Mouse (Mus musculus) c-Kit-negative CD71-positive TER-119-positive erythroid progenitor cells, embryonic 14.5 days (primary cell): ENCODE measurements around the gene Arhgef40.

Experiments used
- DNase-seq: peaks from one replicate; pipeline ENCODE4 v3.0.0-alpha.2; 2013; ENCODE audit warnings: low read depth, low spot score

The Arhgef40 gene

DNA sequence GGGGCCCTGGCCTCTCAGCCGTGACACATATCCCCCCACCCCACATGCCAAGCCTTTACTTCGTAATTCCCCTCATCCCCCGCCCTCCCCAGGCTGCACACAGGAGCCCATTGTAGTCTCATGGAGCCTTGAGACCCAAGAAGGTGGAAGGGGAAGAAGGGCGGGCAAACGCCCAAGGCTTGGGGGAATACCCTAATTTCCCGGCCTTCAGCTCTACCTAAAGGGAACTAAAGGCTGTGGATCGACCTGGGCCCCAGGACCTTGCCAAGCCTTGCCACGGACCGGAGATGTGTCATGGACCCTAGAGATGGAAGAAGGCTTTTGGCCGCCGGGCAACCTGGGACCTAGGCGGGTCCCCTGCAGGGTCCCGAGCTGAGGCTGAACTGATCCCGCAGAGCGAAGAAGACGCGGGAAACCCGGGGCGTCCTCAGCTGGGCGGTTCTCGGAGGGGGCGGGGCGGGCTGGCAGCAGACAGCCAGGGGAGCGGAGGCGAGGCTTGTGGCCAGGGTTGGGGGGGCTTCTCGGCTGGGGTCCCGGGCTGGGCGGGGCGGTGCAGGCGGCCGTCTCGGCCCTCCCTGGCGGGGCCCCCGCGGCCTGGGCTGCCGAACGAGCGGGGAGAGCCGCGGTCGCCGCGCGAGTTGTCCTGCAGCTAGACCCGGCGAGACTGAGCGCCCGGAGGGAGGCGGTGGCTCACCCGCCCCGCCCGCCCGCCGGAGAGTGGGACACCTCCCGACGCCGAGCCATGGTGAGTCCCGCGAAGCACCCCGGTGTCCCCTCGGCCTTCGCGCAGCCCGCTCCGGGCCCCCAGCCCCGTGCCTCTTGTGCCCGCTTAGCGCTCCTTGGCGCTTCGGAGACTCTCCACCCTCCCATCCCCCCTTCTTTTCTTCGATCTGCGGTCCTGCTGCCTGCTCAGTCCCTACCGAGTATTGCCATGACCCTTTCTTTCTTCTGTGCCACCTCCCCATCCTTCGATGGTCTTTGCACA lies at the start of gene Arhgef40:
Gene Arhgef40 (plus strand): TSS at position 473 of the 985 bp plus-strand sequence.
- no peak for DNase-seq

DNA sequence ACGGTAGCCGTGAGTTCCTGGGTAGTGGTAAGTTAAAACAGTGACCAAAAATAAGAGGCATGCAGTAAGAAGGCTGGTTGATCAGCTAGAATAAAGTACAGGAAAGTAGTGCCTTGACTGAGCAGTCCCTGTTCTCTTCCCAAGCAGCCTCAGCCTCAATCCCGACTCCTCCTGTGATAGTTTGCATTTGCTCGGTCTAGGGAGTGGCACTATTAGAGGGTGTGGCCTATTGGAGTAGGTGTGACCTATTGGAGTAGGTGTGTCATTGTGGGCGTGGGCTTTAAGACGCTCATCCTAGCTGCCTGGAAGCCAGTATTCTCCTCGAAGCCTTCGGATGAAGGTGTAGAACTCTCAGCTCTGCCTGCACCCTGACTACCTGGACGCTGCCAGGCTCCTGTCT lies 45.5 kb upstream of the Arhgef40 start:
- no peak for DNase-seq

DNA sequence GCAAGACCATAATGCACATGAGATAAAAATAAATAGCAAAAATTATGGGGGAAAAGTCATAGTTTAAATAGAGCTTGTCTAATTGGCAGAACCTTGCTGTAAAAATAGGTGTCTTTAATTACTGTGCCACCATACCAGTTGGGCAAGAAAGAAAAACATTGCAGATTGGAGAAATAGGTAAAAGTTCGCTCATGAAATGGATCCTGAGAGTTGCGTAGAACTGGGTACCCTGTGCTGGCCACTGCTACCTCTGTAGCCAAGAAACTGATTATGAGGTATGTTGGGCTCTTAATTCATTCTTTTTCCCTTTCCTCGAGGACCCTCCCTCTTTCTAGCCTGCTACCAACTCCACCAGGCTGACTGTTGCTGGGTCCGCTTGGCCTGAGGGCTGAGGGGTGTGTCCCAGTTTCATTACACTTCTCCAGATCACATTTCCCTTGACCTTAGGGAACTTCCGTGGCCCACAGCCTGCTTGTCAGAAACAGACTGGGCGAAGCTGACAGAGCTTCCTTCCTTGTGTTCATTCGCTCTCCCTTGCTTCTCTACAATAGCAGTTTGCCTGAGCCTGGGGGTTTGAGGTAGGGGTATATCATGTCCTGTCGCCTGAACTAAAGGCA lies 43.5 kb upstream of the Arhgef40 start:
- DNase-seq: no peak

DNA sequence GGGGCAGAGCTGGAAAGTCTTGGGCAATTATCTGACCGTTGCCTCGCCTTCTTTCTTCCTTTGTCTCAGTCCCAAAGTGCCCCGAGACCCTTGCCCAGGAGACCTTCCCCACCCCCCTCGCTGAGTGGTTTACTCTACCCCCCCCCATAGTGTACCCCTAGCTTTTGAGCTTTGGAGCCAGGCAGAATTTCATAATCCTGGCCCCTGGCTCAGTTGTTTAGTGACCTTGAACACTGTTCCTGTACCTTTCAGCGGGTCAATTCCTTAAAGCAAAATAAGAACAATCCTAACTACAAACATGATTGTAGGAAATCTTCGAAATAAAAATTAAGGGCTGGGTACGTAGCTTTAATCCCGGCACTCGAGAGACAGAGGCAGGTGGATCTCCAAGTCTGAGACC lies 42.9 kb upstream of the Arhgef40 start:
- DNase-seq: no peak

DNA sequence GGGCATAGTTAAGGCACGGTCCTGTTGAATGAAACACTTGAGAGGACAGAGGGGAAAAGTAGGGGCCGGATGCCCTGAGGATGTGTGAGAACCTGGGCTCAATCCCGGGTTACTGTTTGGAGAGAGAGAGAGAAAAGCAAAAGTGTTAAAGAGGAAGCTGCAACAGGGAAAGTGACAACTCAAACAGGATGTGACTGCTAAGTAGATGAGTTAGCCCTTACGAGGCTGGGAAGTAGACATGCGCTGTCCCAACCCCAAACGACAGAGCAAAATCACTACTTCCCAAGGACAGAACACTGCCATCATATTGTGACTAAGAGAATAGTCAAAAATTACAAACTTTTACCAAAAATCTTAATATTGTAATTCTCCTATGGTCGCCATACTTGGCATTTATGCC lies 42.3 kb upstream of the Arhgef40 start:
- no peak for DNase-seq

DNA sequence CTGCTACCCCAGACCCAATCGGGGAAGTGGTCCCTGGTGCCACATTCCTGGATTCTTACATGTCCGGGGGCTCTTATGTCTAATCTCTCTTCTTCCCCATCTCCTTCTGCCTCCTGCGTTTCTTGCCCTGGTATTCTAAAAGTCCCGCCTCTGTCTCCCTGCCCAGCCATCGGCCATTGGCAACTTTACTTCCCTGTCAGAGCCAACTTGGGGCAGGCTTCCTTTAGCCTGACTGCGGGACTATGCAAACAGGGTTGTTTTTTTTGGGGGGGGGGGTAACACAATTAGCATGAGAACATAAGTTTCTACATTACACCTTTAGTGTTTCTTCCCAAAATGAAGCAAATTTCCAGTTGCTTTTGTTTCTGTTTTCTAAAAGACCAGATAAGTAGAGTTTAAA lies 41.2 kb upstream of the Arhgef40 start:
- no peak for DNase-seq

DNA sequence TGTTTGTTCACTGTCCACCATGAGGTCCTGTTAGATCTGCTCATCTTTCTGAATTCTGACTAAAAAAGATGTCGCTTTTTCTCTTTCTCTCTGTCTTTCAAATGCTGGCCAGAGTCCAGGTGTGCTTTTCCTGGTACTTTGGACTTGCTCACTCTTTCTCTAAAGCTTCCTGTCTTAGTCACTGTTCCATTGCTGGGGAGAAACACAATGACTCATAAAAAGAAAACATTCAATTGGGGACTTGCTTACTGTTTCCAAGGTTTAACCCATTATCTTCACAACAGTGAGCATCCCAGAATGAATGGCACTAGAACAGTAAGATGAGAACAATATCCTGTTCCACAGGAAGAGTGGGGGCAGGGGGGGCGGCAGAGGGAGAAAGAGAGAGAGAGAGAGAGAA lies 24.2 kb upstream of the Arhgef40 start:
- DNase-seq: no peak

DNA sequence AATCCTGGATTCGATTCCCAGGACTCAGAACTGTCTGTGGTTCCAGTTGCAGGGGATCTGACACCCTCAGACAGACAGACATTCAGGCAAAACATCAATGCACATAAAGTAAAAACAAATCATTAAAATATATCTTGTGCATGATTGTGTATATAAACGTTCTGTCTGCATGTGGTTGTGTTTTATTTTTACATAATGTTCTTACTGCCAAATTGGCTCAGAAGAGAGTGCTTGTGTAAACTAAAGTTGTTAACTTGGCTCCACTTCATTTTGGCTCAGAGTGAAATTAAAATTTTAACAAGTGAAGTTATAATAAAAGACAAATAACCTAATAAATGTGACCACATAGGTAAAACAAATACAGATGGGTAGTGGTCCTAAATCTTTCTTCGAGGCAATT lies 17.1 kb upstream of the Arhgef40 start:
- no peak for DNase-seq

DNA sequence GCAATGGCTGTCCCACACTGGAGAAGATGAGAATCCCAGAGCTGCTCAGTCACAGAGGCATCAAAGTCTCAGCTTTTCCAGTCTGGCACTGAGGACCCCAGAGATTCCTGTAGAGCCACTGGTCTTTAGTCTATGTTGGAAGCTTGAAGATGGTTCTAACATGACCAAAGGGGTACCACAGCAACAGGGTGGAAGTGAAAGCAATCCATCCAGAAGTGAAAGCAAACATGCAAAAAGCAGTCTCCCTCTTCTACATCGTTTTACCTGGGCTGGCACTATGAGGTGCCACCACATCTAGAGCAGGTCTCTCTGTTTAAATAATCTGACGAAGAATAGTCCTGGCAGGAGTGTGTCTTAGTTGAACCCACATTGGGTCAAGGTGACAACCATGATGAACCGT lies 5.3 kb upstream of the Arhgef40 start:
- DNase-seq: no peak

DNA sequence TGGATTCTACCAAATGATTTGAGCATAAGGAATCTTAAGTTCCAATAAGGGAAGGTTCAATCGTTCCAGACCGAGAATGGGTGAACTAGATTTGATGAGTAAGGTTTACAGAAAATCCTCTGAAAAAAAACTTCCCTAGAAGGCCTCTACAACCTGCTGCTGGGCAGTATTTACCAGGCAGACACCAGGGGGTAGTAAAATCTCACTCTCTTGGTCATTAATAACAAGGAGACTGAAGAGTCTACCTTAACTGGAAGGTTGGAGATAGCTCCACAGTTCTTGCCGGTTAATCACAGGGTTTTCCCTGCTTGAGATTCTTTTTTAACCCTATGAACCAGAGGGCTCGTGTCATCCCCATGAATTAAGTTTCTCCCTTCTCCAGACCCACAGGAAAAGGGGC lies 1.3 kb upstream of the Arhgef40 start:
- DNase-seq: no peak

DNA sequence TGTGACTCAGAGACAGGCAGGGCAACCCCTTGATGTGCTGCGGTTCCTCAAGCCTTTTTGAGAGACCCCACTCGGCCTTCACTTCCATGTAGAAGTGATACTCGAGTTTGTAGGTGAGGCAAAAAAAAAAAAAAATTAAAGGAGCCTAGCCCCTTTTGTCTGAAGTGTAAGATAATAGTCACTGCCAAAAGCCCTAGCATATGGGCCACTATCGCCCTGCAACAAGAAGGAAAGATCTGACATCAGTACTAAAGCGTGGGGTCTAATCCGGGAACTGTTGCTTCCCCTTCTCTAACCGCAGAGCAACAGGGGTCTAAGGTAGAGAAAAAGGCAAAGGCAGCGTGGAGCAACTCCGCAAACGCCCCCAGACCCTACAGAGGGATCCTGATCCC lies 668 bp upstream of the Arhgef40 start:
- no peak for DNase-seq

DNA sequence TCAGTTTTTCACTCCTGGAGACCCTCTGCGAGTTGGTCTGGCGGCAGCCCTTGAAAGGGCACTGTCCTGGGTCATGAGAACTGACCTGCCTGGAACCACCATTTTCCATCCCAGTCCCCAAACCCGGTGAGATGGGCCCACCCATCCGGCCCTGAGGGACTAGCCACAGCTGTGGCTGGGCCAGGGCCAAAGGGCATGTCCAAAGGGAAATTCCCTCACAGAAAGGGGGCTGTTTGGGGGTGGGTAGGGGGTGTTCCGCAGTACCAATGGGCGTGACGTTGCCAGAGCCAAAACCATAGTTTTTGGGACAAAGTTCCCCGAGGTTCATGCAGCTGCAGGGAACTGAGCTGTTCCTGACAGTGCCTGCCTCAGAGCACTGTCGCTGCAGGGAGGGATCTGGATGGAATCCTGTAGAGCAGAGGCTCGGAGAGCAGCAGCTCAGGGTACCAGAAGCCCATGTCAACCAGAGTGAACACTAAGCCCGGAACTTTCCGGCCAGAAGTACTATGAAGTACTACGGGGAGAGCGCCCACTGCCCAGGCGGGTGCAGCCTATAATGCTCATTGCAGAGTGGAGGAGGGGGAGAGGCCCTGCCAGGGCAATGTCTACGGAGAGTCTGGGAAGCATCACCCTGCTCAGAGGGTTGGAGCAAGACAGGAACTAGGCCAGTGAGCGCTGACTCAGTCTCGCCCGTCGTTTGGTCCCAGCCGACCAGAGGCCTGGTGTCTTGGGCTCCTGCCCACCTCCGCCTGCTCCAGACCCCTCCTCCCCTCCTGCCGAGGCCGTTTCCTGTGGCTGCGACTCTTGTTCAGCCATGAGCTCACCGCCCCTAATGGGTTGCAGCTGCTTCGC lies 1.0 kb downstream of the Arhgef40 start:
- no peak for DNase-seq

DNA sequence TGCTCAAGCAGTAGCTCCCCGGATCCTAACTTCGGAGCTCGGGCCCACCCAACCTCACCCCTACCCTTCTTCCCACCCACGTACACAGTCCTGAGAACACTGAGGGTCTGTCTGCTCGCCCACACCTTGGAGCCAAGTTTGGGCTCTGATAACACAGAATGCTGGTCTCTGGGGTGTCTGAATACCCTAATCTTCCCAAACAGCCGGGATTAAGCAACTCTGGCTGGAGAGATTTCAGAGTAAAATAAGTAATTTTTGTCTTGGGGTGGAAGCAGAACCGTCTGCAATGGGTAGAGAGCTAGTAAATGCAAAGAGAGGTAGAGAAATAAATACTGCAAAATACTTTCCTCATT lies 1.6 kb downstream of the Arhgef40 start:
- no peak for DNase-seq

DNA sequence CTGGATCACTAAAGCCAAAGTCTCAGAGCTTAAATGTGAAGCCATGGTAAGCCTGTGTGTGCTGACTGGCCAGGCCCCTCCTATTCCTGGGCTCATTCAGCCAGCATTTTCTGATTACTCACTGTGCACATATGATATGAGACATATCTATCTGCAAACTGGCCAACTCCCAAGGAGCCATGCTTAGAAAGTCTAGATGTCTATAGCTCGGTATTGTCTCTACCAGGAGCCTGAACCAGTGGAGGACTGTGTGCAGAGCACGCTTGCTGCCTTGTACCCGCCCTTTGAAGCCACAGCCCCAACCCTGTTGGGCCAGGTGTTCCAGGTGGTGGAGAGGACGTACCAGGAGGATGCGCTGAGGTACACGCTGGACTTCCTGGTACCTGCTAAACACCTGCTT lies 2.7 kb downstream of the Arhgef40 start:
- no peak for DNase-seq

DNA sequence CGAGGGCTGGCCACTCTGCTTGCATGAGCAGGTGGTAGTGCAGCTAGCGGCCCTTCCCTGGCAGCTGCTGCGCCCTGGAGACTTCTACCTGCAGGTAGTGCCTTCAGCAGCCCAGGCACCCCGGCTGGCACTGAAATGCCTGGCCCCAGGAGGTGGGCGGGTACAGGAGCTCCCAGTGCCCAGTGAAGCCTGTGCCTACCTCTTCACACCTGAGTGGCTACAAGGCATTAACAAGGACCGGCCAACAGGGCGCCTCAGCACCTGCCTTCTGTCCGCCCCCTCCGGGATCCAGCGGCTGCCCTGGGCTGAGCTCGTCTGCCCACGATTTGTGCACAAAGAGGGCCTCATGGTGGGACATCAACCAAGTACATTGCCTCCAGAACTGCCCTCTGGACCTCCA lies 4.2 kb downstream of the Arhgef40 start:
- DNase-seq: no peak

DNA sequence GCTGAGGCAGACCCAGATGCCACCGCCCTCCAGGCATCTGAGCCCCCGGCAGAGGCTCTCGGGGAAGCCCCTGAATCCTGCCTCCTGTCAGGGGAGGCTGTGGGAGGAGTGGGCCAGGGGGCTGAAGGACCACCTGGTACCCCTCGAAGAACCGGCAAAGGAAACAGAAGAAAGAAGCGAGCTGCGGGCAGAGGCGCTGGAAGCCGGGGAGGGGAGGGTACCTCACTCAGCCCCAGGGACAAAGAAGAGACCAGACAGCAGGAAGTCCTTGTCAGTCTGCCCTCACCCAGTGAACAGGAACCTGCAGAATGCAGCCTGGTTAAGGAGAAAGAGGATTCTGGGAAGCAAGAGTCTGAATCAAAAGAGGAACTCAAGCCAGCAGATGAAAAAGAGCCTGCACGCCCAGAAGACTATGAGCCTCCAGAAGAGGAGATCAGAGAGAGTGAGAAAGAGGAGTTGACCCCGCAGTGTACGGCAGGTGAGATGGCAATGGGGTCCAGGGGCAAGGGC lies 5.0 kb downstream of the Arhgef40 start:
- no peak for DNase-seq

DNA sequence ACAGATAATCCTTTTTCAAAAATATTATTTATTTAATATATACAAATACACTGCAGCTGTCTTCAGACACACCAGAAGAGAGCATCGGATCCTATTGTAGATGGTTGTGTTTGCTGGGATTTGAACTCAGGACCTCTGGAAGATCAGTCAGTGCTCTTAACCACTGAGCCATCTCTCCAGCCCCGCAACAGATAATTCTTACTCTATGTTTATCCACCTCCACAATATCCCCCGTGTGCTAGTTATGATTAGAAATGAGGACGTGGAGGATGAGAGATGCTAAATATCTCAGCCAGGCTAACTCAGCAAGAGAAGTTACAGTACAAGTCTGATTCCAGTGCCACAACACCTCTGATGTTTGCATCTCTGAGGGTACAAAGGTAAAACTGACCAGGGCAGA lies 9.9 kb downstream of the Arhgef40 start:
- no peak for DNase-seq

DNA sequence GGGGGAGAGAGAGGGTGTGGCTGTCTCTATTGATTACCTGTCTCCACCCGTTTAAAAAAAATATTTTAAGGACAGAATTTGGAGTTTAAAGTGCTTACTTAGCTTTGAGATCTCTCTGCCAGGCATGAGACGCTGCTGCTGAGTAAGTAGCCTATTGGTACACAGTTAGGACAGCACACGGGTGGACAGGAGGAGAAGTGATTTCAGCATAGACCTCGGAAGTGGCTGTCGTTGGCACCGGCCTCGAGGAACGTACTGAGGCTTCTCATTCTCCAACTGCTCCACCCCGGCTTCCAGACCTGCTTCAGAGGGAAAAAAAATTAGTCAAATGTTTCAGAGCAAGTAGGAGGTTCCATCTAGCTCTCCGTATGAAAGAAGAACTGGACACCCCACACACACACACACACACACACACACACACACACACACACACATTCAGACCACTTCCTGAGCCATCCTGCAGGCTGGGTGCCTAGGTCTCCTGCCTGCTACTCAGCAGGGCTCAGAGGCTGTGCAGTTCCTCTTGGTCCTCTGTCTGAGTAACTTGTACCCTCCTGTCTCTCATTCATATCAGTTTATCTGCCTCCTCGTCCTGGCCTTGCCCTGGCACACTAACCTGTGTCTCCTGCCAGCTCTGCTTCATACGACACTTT lies 10.8 kb downstream of the Arhgef40 start:
- no peak for DNase-seq

DNA sequence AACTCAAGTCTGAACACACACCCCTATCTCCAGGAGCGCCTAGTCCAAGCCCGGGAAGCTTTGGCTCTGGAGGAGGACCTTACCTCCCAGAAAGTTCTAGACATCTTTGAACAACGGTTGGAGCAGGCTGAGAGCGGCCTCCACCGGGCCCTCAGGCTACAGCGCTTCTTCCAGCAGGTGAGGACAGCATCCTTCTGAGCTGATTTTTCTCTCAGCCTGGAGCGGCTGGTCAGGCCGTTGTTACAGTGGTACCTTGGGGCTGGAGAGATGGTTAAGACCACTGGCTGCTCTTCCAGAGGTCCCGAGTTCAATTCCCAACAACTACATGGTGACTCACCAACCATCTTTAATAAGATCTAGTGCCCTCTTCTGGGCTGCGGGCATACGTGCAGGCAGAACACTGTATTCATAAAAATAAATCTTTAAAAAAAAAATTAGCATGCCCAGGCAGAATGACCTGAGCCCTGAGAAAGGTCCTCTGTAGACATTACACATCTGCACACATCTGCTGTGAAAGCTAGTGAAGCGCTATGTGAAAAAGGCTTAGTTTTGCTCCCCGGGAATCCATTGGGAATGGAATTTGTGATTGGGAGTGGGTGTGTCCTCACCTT lies 11.8 kb downstream of the Arhgef40 start:
- no peak for DNase-seq

DNA sequence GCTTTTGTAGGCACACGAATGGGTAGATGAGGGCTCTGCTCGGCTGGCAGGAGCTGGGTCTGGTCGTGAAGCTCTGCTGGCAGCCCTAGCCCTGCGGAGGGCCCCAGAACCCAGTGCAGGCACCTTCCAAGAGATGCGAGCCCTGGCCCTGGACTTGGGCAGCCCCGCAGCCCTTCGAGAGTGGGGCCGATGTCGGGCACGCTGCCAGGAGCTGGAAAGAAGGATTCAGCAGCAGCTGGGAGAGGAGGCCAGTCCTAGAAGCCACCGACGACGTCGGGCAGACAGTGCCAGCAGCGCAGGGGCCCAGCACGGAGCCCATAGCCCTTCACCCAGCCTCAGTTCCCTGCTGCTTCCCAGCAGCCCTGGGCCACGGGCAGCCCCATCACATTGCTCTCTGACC lies 12.3 kb downstream of the Arhgef40 start:
- no peak for DNase-seq

DNA sequence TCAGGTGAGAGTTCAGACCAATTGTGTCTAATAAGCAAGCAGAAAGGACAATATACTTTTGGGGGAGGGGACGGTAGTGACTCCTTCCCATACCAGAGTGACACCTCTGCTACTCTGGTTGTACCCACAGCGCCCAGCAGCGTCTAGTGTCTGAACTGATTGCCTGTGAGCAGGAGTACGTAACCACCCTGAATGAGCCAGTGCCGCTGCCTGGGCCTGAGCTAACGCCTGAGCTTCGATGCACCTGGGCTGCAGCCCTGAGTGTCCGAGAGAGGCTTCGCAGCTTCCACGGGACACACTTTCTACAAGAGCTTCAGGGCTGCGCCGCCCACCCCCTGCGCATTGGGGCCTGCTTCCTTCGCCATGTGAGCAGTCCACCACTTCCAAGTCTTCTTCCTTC lies 13.0 kb downstream of the Arhgef40 start:
- no peak for DNase-seq
